Mouse (Mus musculus) olfactory bulb, adult 2 months (tissue): ENCODE results near the gene Zcchc24. TPM values are rescaled to one million over a fixed set of nuclear protein-coding genes. Genes with fewer than 3 reads are reported as not detected.

Experiments
- H3K27ac ChIP-seq: fragments of 200-500 bp; 2 replicates; pipeline ENCODE4 v1.5.1; 2012; ENCODE audit warnings: low read depth, low read length; ENCODE audit not compliant: insufficient read depth
- H3K4me1 ChIP-seq: fragments of 200-500 bp; 2 replicates; pipeline ENCODE4 v1.6.1; 2012; ENCODE audit warnings: low read length; ENCODE audit not compliant: control insufficient read depth, insufficient read depth
- H3K4me3 ChIP-seq: fragments of 200-500 bp; 2 replicates; pipeline ENCODE4 v1.5.1; 2012; ENCODE audit warnings: mild to moderate bottlenecking, low read depth, low read length, moderate library complexity; ENCODE audit not compliant: insufficient read depth
- CTCF ChIP-seq: fragments of 200-500 bp; IDR thresholded peaks from 2 replicates; pipeline ENCODE4 v1.5.1; 2012; ENCODE audit warnings: low read depth, mild to moderate bottlenecking, low read length, moderate library complexity; ENCODE audit not compliant: insufficient read depth
- POLR2A ChIP-seq: fragments of 200-500 bp; IDR thresholded peaks from 2 replicates; pipeline ENCODE4 v1.6.1; 2012; ENCODE audit warnings: mild to moderate bottlenecking, low read depth, low read length, moderate library complexity; ENCODE audit not compliant: insufficient read depth
- WGBS: fragments of 180-500 bp; shearing (Covaris S2); methylation state at CpG from one replicate; pipeline ENCODE4 v1.1.7; 2018; 5-methylcytosine and 5-hydroxymethylcytosine counted together
- polyA plus RNA-seq: library from polyadenylated mRNA; stranded (reverse); fragments of >200 nt; gene quantifications from 2 replicates; pipeline ENCODE4 v1.2.4, GENCODE M21; 2012; ENCODE audit warnings: low replicate concordance; ENCODE audit not compliant: missing spikeins, insufficient read depth, insufficient read length

Gene Zcchc24
- polyA plus RNA-seq, 1 experiment, result not detected

GRCm38 (mm10) chr14:25754531-25755484 lies 14.0 kb downstream of the Zcchc24 start:
- peaks cover 30% of the 10 kb centered on the region for H3K4me1 ChIP-seq
- no peak overlapping the region for H3K4me3 ChIP-seq
- no peak for TF ChIP-seq CTCF
- TF ChIP-seq POLR2A, result no peak
- WGBS, result 70% methylated on average over 19 of the region's 19 CpGs
- no peak overlapping the region for H3K27ac ChIP-seq

GRCm38 (mm10) chr14:25753021-25753420 lies 15.8 kb downstream of the Zcchc24 start:
- WGBS, result 54% methylated on average over 5 of the region's 5 CpGs
- H3K27ac ChIP-seq, result no peak overlapping the region
- TF ChIP-seq POLR2A, result no peak
- no peak for TF ChIP-seq CTCF
- H3K4me1 ChIP-seq, result peaks cover 35% of the 10 kb centered on the region
- no peak overlapping the region for H3K4me3 ChIP-seq

GRCm38 (mm10) chr14:25751067-25751466 lies 17.8 kb downstream of the Zcchc24 start:
- H3K4me1 ChIP-seq, result peaks cover 32% of the 10 kb centered on the region
- TF ChIP-seq CTCF (no peak), POLR2A (no peak)
- H3K4me3 ChIP-seq, result no peak overlapping the region
- WGBS, result 93% methylated on average over 5 of the region's 5 CpGs
- no peak overlapping the region for H3K27ac ChIP-seq

- H3K27ac ChIP-seq, result no peak overlapping the region
- TF ChIP-seq POLR2A, result no peak
- TF ChIP-seq CTCF, result no peak
- WGBS, result 87% methylated on average over 2 of the region's 2 CpGs
- H3K4me1 ChIP-seq, result peaks cover 33% of the 10 kb centered on the region
- H3K4me3 ChIP-seq, result no peak overlapping the region
Observed at GRCm38 (mm10) chr14:25750448-25751015, 18.3 kb downstream of the Zcchc24 start.

GRCm38 (mm10) chr14:25749143-25749909 lies 19.5 kb downstream of the Zcchc24 start:
- H3K4me3 ChIP-seq, result no peak overlapping the region
- no peak overlapping the region for H3K27ac ChIP-seq
- WGBS, result 60% methylated on average over 13 of the region's 13 CpGs
- peaks cover 35% of the 10 kb centered on the region for H3K4me1 ChIP-seq
- no peak for TF ChIP-seq POLR2A
- no peak for TF ChIP-seq CTCF

- no peak overlapping the region for H3K4me3 ChIP-seq
- TF ChIP-seq CTCF (no peak), POLR2A (no peak)
- 62% methylated on average over 7 of the region's 7 CpGs for WGBS
- H3K27ac ChIP-seq, result no peak overlapping the region
- peaks cover 35% of the 10 kb centered on the region for H3K4me1 ChIP-seq
Observed at GRCm38 (mm10) chr14:25747996-25748756, 20.7 kb downstream of the Zcchc24 start.

GRCm38 (mm10) chr14:25746971-25747945 lies 21.6 kb downstream of the Zcchc24 start:
- peaks cover 35% of the 10 kb centered on the region for H3K4me1 ChIP-seq
- no peak overlapping the region for H3K27ac ChIP-seq
- WGBS, result 84% methylated on average over 21 of the region's 21 CpGs
- no peak for TF ChIP-seq POLR2A
- H3K4me3 ChIP-seq, result no peak overlapping the region
